Mouse (Mus musculus): ENCODE data around the gene Fam198b. TPM values are rescaled to one million over a fixed set of nuclear protein-coding genes. Genes with fewer than 3 reads are reported as not detected.
"Not testable (repeated sequence)": the region's sequence is repeated elsewhere in the genome, so short reads cannot be mapped to it uniquely, and the experiment has no call there.

The Fam198b gene
- total RNA-seq, 2 experiments from 2014 or later = 25.9 to 34.0 TPM

GRCm38 (mm10) chr3:79968426-79968825, 84.1 kb downstream of the Fam198b start:
- intact Hi-C loops (cut with DNase I; ENCODE audit: low total_unique reads) = no loop called here
- no peak for DNase-seq

GRCm38 (mm10) chr3:79969536-79969935, 85.2 kb downstream of the Fam198b start:
- intact Hi-C loops (cut with DNase I; ENCODE audit: low total_unique reads); DNase-seq: not testable (repeated sequence)

GRCm38 (mm10) chr3:79970070-79970469, 85.7 kb downstream of the Fam198b start:
- DNase-seq = peak; percentile 36
- intact Hi-C loops (cut with DNase I; ENCODE audit: low total_unique reads) = no loop called here

- no peak for DNase-seq
- intact Hi-C loops (cut with DNase I; ENCODE audit: low total_unique reads) = no loop called here
These were observed 86.2 kb downstream of the Fam198b start for GRCm38 (mm10) chr3:79970498-79970897.

- no peak for DNase-seq
- intact Hi-C loops (cut with DNase I; ENCODE audit: low total_unique reads) = no loop called here
These were observed 87.2 kb downstream of the Fam198b start for GRCm38 (mm10) chr3:79971542-79971941.

GRCm38 (mm10) chr3:79976786-79977185, 92.5 kb downstream of the Fam198b start:
- DNase-seq = no peak
- intact Hi-C loops (cut with DNase I; ENCODE audit: low total_unique reads) = no loop called here

GRCm38 (mm10) chr3:79977656-79978450, 93.5 kb downstream of the Fam198b start:
- no peak for DNase-seq
- intact Hi-C loops (cut with DNase I; ENCODE audit: low total_unique reads) = no loop called here

- DNase-seq = no peak
- intact Hi-C loops (cut with DNase I; ENCODE audit: low total_unique reads) = no loop called here
These were observed 96.4 kb downstream of the Fam198b start for GRCm38 (mm10) chr3:79980714-79981113.

- no peak for DNase-seq
- intact Hi-C loops (cut with DNase I; ENCODE audit: low total_unique reads) = no loop called here
These were observed 99.7 kb downstream of the Fam198b start for GRCm38 (mm10) chr3:79983961-79984419.

GRCm38 (mm10) chr3:79984542-79984941, 100.2 kb downstream of the Fam198b start:
- intact Hi-C loops (cut with DNase I; ENCODE audit: low total_unique reads) = no loop called here
- DNase-seq = no peak

- DNase-seq = no peak
- intact Hi-C loops (cut with DNase I; ENCODE audit: low total_unique reads) = no loop called here
These were observed 104.9 kb downstream of the Fam198b start for GRCm38 (mm10) chr3:79989250-79989649.

GRCm38 (mm10) chr3:79989911-79990310, 105.6 kb downstream of the Fam198b start:
- no peak for DNase-seq
- intact Hi-C loops (cut with DNase I; ENCODE audit: low total_unique reads) = no loop called here

GRCm38 (mm10) chr3:79990480-79990879, 106.1 kb downstream of the Fam198b start:
- no peak for DNase-seq
- intact Hi-C loops (cut with DNase I; ENCODE audit: low total_unique reads) = no loop called here

GRCm38 (mm10) chr3:79994029-79994539, 109.8 kb downstream of the Fam198b start:
- intact Hi-C loops (cut with DNase I; ENCODE audit: low total_unique reads) = no loop called here
- DNase-seq = no peak

- intact Hi-C loops (cut with DNase I; ENCODE audit: low total_unique reads) = no loop called here
- no peak for DNase-seq
These were observed 111.4 kb downstream of the Fam198b start for GRCm38 (mm10) chr3:79995726-79996125.

Other genes with a start within 250 kb of the Fam198b start
- gene Rxfp1, start 146.7 kb upstream of the Fam198b start, total RNA-seq (2021) = not detected
- 1 to 10 TPM; 1.0 to 1.9 TPM for gene Tmem144, start 31.8 kb upstream of the Fam198b start, total RNA-seq (2021)

Data from gastrocnemius, postnatal 14 days (tissue).